Mouse (Mus musculus): Measurements from ENCODE around the gene Il34.

- TF ChIP-seq CTCF (IDR thresholded peaks at IDR 0.05; ENCODE audit: insufficient read depth, low read depth, low read length) (no peak), POLR2A (IDR thresholded peaks at IDR 0.05; ENCODE audit: insufficient read depth, low read depth, low read length) (peak; percentile 16; the same call in 1 of the 2 replicates)
These were observed 51.0 kb downstream of the Il34 start for GRCm38 (mm10) chr8:110754713-110755112.

All from olfactory bulb, adult 2 months (tissue).